Mouse (Mus musculus): ENCODE data around the gene Ccdc9b. TPM values are rescaled to one million over a fixed set of nuclear protein-coding genes. Genes with fewer than 3 reads are reported as not detected.
A peak's percentile ranks its signal among the peaks of the same experiment; 100 is the strongest.

Gene Ccdc9b
- total and polyA plus RNA-seq, 3 experiments = not detected

DNA sequence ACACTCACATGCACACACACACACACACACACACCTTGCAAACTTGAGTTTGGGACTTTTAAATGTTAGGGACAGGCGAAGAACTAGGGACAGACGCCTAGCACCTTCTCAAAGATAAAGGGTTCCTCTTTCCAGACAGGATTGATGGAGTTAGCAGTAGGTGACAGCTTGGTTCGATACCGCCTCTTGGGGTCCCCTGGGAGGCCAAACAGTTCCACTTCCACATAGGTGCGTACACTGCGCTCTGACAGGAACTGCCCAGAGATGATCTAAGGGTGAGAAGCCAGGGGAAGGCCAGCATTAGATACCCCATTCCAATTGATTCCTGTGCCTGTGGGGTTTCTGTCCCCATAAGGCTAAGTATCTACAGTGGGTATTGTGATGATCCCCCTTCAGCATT is 48.8 kb downstream of the Ccdc9b start:
- TF ChIP-seq MAX (IDR thresholded peaks at IDR 0.05; ENCODE audit: low read length) (no peak), NRF1 (IDR thresholded peaks at IDR 0.05; ENCODE audit: low read depth, low read length) (no peak)
- DNase-seq (ENCODE audit: extremely low read depth) = peak; percentile 69
- peaks cover 33 to 98% of the 10 kb centered on the region in 2 experiments for H3K36me3 ChIP-seq (replicated peaks in 1 of 2; ENCODE audit: control insufficient read depth in 1 of 2, insufficient read depth in 1 of 2, low read length in 1 of 2)
- dilution Hi-C loops (cut with MboI; ENCODE audit: extremely low pct_ligation_motif_present, extremely low pct_unique_long_range_greater_than_20kb, low sequenced_read_pairs) (no loop called here), in situ Hi-C loops (cut with MboI; ENCODE audit: low pct_ligation_motif_present, low pct_unique_long_range_greater_than_20kb, low sequenced_read_pairs) (no loop called here)
- no peaks in the 10 kb centered on the region for H3K9me3 ChIP-seq (replicated peaks; ENCODE audit: low read length)
- no peak overlapping the region for H3K27ac ChIP-seq (ENCODE audit: insufficient read depth, low read depth)
- H3K4me3 ChIP-seq (replicated peaks in 1 of 3; ENCODE audit: low read depth in 2 of 3, low read length in 2 of 3, poor library complexity in 1 of 3) = no peak overlapping the region
- H3K79me2 ChIP-seq (replicated peaks; ENCODE audit: control insufficient read depth, extremely low read depth, insufficient read depth, poor library complexity, severe bottlenecking) = no peaks in the 10 kb centered on the region
- H3K27me3 ChIP-seq (replicated peaks) = no peaks in the 10 kb centered on the region
- no peak overlapping the region for H3K9ac ChIP-seq (ENCODE audit: insufficient read depth, low read depth)
- H3K4me1 ChIP-seq (ENCODE audit: control insufficient read depth in 1 of 2, insufficient read depth in 2 of 2) = peaks cover 10 to 21% of the 10 kb centered on the region in 2 experiments
- no peak overlapping the region for H3K4me2 ChIP-seq (ENCODE audit: insufficient read depth, low read depth, poor library complexity, severe bottlenecking)

DNA sequence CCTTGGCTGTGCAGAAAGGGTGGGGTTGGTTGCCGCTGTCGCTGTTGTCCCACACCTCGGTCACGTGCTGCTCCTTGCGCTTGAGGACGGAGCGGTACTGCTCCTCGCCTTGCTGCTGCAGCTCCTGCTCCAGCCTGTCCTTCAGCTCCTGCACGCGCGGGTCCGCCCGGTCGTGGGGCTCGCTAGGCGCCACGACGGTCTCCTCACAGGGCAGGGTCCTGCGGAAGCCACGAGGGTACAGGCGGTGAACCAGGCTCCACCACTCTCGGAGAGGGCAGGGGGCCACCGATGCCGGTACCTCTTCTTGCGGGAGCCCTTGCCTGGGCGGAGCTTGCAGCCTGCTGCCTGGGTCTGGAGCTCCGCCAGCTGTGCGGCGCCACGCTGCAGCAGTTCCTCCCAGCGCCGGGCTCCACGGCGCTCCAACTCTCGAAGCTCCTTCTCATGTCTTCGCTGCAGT is 51.4 kb downstream of the Ccdc9b start:
- Histone ChIP-seq H3K79me2 (replicated peaks; ENCODE audit: control insufficient read depth, extremely low read depth, insufficient read depth, poor library complexity, severe bottlenecking) (no peaks in the 10 kb centered on the region), H3K4me1 (ENCODE audit: control insufficient read depth in 1 of 2, insufficient read depth in 2 of 2) (peaks cover 12 to 42% of the 10 kb centered on the region in 2 experiments), H3K4me2 (ENCODE audit: insufficient read depth, low read depth, poor library complexity, severe bottlenecking) (no peak overlapping the region), H3K9me3 (replicated peaks; ENCODE audit: low read length) (no peaks in the 10 kb centered on the region), H3K36me3 (replicated peaks in 1 of 2; ENCODE audit: control insufficient read depth in 1 of 2, insufficient read depth in 1 of 2, low read length in 1 of 2) (peaks cover 21 to 89% of the 10 kb centered on the region in 2 experiments), H3K27me3 (replicated peaks) (no peaks in the 10 kb centered on the region), H3K27ac (ENCODE audit: insufficient read depth, low read depth) (no peak overlapping the region), H3K4me3 (replicated peaks in 1 of 3; ENCODE audit: low read depth in 2 of 3, low read length in 2 of 3, poor library complexity in 1 of 3) (no peak overlapping the region), H3K9ac (ENCODE audit: insufficient read depth, low read depth) (no peak overlapping the region)
- in situ Hi-C loops (cut with MboI; ENCODE audit: low pct_ligation_motif_present, low pct_unique_long_range_greater_than_20kb, low sequenced_read_pairs) = no loop called here
- DNase-seq (ENCODE audit: extremely low read depth) = no peak
- dilution Hi-C loops (cut with MboI; ENCODE audit: extremely low pct_ligation_motif_present, extremely low pct_unique_long_range_greater_than_20kb, low sequenced_read_pairs) = no loop called here
- TF ChIP-seq E2F4 (IDR thresholded peaks at IDR 0.05; ENCODE audit: insufficient replicate concordance, low read depth, low read length) (no peak), MAZ (IDR thresholded peaks at IDR 0.05; ENCODE audit: low read depth, low read length) (no peak), KAT2A (IDR thresholded peaks at IDR 0.05; ENCODE audit: insufficient replicate concordance, low read length) (no peak), IRF4 (IDR thresholded peaks at IDR 0.05; ENCODE audit: low read depth, low read length) (no peak), ZKSCAN1 (IDR thresholded peaks at IDR 0.05; ENCODE audit: borderline replicate concordance, low read depth, low read length) (no peak), CTCF (conservative IDR thresholded peaks at IDR 0.05 in 1 of 2, IDR thresholded peaks at IDR 0.05 in 1 of 2; ENCODE audit: low read depth in 2 of 2, low read length in 2 of 2) (no peak), CHD2 (IDR thresholded peaks at IDR 0.05; ENCODE audit: low read length) (no peak), TBP (conservative IDR thresholded peaks at IDR 0.05; ENCODE audit: low read depth, low read length) (no peak), NELFE (IDR thresholded peaks at IDR 0.05; ENCODE audit: low read depth, low read length) (no peak), MAX (IDR thresholded peaks at IDR 0.05; ENCODE audit: low read length) (no peak), EP300 (IDR thresholded peaks at IDR 0.05; ENCODE audit: low read length) (no peak), CHD1 (IDR thresholded peaks at IDR 0.05; ENCODE audit: low read depth, low read length) (no peak), JUND (conservative IDR thresholded peaks at IDR 0.05; ENCODE audit: low read depth, low read length) (no peak), ZC3H11A (IDR thresholded peaks at IDR 0.05; ENCODE audit: low read depth, low read length) (no peak), POLR2AphosphoS2 (IDR thresholded peaks at IDR 0.05; ENCODE audit: low read depth, low read length) (no peak), JUN (IDR thresholded peaks at IDR 0.05; ENCODE audit: insufficient read depth, low read depth, low read length) (no peak), GABPA (IDR thresholded peaks at IDR 0.05; ENCODE audit: insufficient replicate concordance, low read depth, low read length) (no peak), MAFK (IDR thresholded peaks at IDR 0.05; ENCODE audit: insufficient replicate concordance, low read length) (no peak)

Measured in CH12.LX (cell line).